Mouse (Mus musculus): Measurements from ENCODE around the gene Nr1d1. TPM values are rescaled to one million over a fixed set of nuclear protein-coding genes. Genes with fewer than 3 reads are reported as not detected.
A peak's percentile ranks its signal among the peaks of the same experiment; 100 is the strongest.

Nr1d1 gene
- total RNA-seq, 1 experiment, result 2.9 TPM

GRCm38 (mm10) chr11:98775348-98776051 is 367 bp upstream of the Nr1d1 start:
- Histone ChIP-seq H3K9me3 (ENCODE audit: control insufficient read depth, insufficient read depth, low read depth, low read length) (no peaks in the 10 kb centered on the region), H3K27ac (ENCODE audit: insufficient read depth, low read depth, low read length, poor library complexity, severe bottlenecking) (0 out of 2 replicates have a peak overlapping the region, but pooled peaks have one; percentile 9), H3K9ac (ENCODE audit: insufficient read depth, low read depth, low read length, poor library complexity, severe bottlenecking) (peak overlapping the region; percentile 17; the same call in 1 of the 2 replicates), H3K4me1 (ENCODE audit: control insufficient read depth in 2 of 2, insufficient read depth in 2 of 2, low read length in 2 of 2, poor library complexity in 1 of 2) (peaks cover 8 to 21% of the 10 kb centered on the region in 2 experiments; a peak in 3 of 4 replicates), H3K4me3 (ENCODE audit: insufficient read depth in 1 of 2, low read depth in 1 of 2, low read length in 2 of 2, poor library complexity in 1 of 2, severe bottlenecking in 1 of 2) (peak overlapping the region; percentile 55 to 59), H3K36me3 (ENCODE audit: control insufficient read depth, insufficient read depth, low read length, poor library complexity, severe bottlenecking) (peaks cover 2% of the 10 kb centered on the region)
- DNase-seq (ENCODE audit: low read depth, low spot score), result peak; percentile 97
- in situ Hi-C loops (cut with MboI; ENCODE audit: low sequenced_read_pairs in 2 of 2, unreplicated experiment in 2 of 2), result no loop called here
- no peak for TF ChIP-seq ZC3H11A (IDR thresholded peaks at IDR 0.05; ENCODE audit: borderline replicate concordance, low read depth, low read length)
- TF ChIP-seq MAFK (IDR thresholded peaks at IDR 0.05; ENCODE audit: insufficient read depth, low read depth, low read length), result 0 out of 2 replicates have a peak, but pooled peaks have one; percentile 5
- TF ChIP-seq HCFC1 (IDR thresholded peaks at IDR 0.05; ENCODE audit: borderline replicate concordance, insufficient read depth, low read length), result peak; percentile 93
- TF ChIP-seq CHD2 (IDR thresholded peaks at IDR 0.05; ENCODE audit: low read depth, low read length), result no peak
- no peak for TF ChIP-seq ZNF384 (IDR thresholded peaks at IDR 0.05; ENCODE audit: low read depth, low read length)

- Histone ChIP-seq H3K9me3 (ENCODE audit: control insufficient read depth, insufficient read depth, low read depth, low read length) (no peaks in the 10 kb centered on the region), H3K4me3 (ENCODE audit: insufficient read depth in 1 of 2, low read depth in 1 of 2, low read length in 2 of 2, poor library complexity in 1 of 2, severe bottlenecking in 1 of 2) (peak overlapping the region; percentile 55 to 59), H3K4me1 (ENCODE audit: control insufficient read depth in 2 of 2, insufficient read depth in 2 of 2, low read length in 2 of 2, poor library complexity in 1 of 2) (peaks cover 8 to 18% of the 10 kb centered on the region in 2 experiments; a peak in 3 of 4 replicates), H3K36me3 (ENCODE audit: control insufficient read depth, insufficient read depth, low read length, poor library complexity, severe bottlenecking) (peaks cover 18% of the 10 kb centered on the region), H3K9ac (ENCODE audit: insufficient read depth, low read depth, low read length, poor library complexity, severe bottlenecking) (no peak overlapping the region; the same call in 1 of the 2 replicates), H3K27ac (ENCODE audit: insufficient read depth, low read depth, low read length, poor library complexity, severe bottlenecking) (no peak overlapping the region)
- in situ Hi-C loops (cut with MboI; ENCODE audit: low sequenced_read_pairs in 2 of 2, unreplicated experiment in 2 of 2), result no loop called here
- DNase-seq (ENCODE audit: low read depth, low spot score), result peak; percentile 98
- no peak for TF ChIP-seq MAFK (IDR thresholded peaks at IDR 0.05; ENCODE audit: insufficient read depth, low read depth, low read length)
- TF ChIP-seq CHD2 (IDR thresholded peaks at IDR 0.05; ENCODE audit: low read depth, low read length), result 0 out of 2 replicates have a peak, but pooled peaks have one; percentile 8
- TF ChIP-seq HCFC1 (IDR thresholded peaks at IDR 0.05; ENCODE audit: borderline replicate concordance, insufficient read depth, low read length), result peak; percentile 50; the same call in 1 of the 2 replicates
- no peak for TF ChIP-seq ZC3H11A (IDR thresholded peaks at IDR 0.05; ENCODE audit: borderline replicate concordance, low read depth, low read length)
- no peak for TF ChIP-seq ZNF384 (IDR thresholded peaks at IDR 0.05; ENCODE audit: low read depth, low read length)
Observed at GRCm38 (mm10) chr11:98773635-98774295, 1.4 kb downstream of the Nr1d1 start.

DNA sequence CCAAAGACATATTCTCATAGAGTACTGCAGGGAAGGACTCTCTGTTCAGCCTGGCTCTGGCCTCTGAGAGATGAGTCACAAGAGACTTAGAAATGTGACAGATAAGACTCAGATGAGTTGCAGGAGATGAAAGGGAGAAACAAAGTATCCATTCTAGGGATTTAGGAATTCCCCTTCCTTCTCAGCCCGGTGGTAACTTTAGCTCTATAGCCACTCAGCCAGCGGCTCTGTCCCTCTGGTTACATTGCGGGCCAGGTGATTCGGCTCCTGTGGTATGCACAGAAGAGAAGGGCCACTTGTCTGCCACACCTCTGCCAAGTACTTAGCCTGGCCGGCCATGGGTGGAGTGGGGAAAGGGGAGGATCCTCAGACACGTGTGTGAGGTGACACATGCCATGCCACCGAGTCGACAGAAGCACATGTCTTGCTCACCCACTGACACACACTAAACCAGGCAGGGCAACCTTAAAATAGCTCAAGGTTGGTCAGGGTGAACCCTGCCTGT is 2.4 kb downstream of the Nr1d1 start:
- no peaks in the 10 kb centered on the region for H3K9me3 ChIP-seq (ENCODE audit: control insufficient read depth, insufficient read depth, low read depth, low read length)
- no peak overlapping the region for H3K27ac ChIP-seq (ENCODE audit: insufficient read depth, low read depth, low read length, poor library complexity, severe bottlenecking)
- peaks cover 23% of the 10 kb centered on the region for H3K36me3 ChIP-seq (ENCODE audit: control insufficient read depth, insufficient read depth, low read length, poor library complexity, severe bottlenecking)
- no peak overlapping the region for H3K4me3 ChIP-seq (ENCODE audit: insufficient read depth in 1 of 2, low read depth in 1 of 2, low read length in 2 of 2, poor library complexity in 1 of 2, severe bottlenecking in 1 of 2)
- no peak for DNase-seq (ENCODE audit: low read depth, low spot score)
- no peak overlapping the region for H3K9ac ChIP-seq (ENCODE audit: insufficient read depth, low read depth, low read length, poor library complexity, severe bottlenecking)
- peaks cover 8 to 24% of the 10 kb centered on the region in 2 experiments; a peak in 3 of 4 replicates for H3K4me1 ChIP-seq (ENCODE audit: control insufficient read depth in 2 of 2, insufficient read depth in 2 of 2, low read length in 2 of 2, poor library complexity in 1 of 2)
- in situ Hi-C loops (cut with MboI; ENCODE audit: low sequenced_read_pairs in 2 of 2, unreplicated experiment in 2 of 2), result no loop called here
- no peak for TF ChIP-seq ZC3H11A (IDR thresholded peaks at IDR 0.05; ENCODE audit: borderline replicate concordance, low read depth, low read length)
- no peak for TF ChIP-seq CHD2 (IDR thresholded peaks at IDR 0.05; ENCODE audit: low read depth, low read length)

DNA sequence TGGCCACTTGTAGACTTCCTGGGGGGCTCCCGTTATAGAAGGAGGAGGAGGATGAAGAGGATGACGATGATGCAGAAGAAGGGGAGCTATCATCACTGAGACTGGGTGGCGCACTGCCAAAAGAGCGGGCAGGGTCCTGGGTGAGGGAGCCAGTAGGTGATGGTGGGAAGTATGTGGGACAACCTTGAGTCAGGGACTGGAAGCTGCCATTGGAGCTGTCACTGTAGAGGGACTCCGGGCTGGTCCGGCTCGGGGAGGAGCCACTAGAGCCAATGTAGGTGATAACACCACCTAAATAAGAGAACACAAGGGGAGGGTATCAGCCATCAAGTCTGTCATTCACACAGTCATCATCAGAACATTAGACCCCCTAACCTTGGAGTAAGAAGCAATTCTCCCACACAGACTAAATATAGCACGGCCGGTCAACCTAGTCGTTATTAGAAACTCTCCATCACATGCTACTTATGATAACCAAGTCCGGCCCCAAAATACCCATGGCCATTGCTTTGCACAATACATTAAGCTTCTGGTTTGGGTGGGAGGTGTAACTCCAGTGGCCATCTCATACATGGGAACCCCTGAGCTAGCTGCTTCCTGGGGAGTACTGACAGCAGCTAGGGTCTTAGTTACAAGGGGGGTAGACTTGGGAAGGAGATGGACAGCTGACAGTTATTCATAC is 3.1 kb downstream of the Nr1d1 start:
- no peaks in the 10 kb centered on the region for H3K9me3 ChIP-seq (ENCODE audit: control insufficient read depth, insufficient read depth, low read depth, low read length)
- in situ Hi-C loops (cut with MboI; ENCODE audit: low sequenced_read_pairs in 2 of 2, unreplicated experiment in 2 of 2), result no loop called here
- no peak overlapping the region for H3K27ac ChIP-seq (ENCODE audit: insufficient read depth, low read depth, low read length, poor library complexity, severe bottlenecking)
- peaks cover 8 to 25% of the 10 kb centered on the region in 2 experiments; a peak in 3 of 4 replicates for H3K4me1 ChIP-seq (ENCODE audit: control insufficient read depth in 2 of 2, insufficient read depth in 2 of 2, low read length in 2 of 2, poor library complexity in 1 of 2)
- peaks cover 23% of the 10 kb centered on the region for H3K36me3 ChIP-seq (ENCODE audit: control insufficient read depth, insufficient read depth, low read length, poor library complexity, severe bottlenecking)
- H3K9ac ChIP-seq (ENCODE audit: insufficient read depth, low read depth, low read length, poor library complexity, severe bottlenecking), result no peak overlapping the region
- TF ChIP-seq MAFK (IDR thresholded peaks at IDR 0.05; ENCODE audit: insufficient read depth, low read depth, low read length), result no peak
- TF ChIP-seq CHD2 (IDR thresholded peaks at IDR 0.05; ENCODE audit: low read depth, low read length), result no peak
- TF ChIP-seq HCFC1 (IDR thresholded peaks at IDR 0.05; ENCODE audit: borderline replicate concordance, insufficient read depth, low read length), result no peak
- no peak for TF ChIP-seq ZC3H11A (IDR thresholded peaks at IDR 0.05; ENCODE audit: borderline replicate concordance, low read depth, low read length)
- no peak for TF ChIP-seq ZNF384 (IDR thresholded peaks at IDR 0.05; ENCODE audit: low read depth, low read length)
- no peak for DNase-seq (ENCODE audit: low read depth, low spot score)
- H3K4me3 ChIP-seq (ENCODE audit: insufficient read depth in 1 of 2, low read depth in 1 of 2, low read length in 2 of 2, poor library complexity in 1 of 2, severe bottlenecking in 1 of 2), result no peak overlapping the region

Measured in ES-E14 (cell line).